Mouse (Mus musculus) cortical plate, adult 2 months (tissue): ENCODE measurements around the gene Krtap5-2.

Source experiments
- CTCF ChIP-seq: fragments of 200-500 bp; IDR thresholded peaks from 2 replicates; pipeline ENCODE4 v1.5.1; 2011; ENCODE audit warnings: mild to moderate bottlenecking, control low read depth, low read length; ENCODE audit not compliant: insufficient read depth; ENCODE audit errors: extremely low read depth
- POLR2A ChIP-seq: fragments of 200-500 bp; IDR thresholded peaks from 2 replicates; pipeline ENCODE4 v1.6.1; 2011; ENCODE audit warnings: mild to moderate bottlenecking, low read length, control low read depth; ENCODE audit not compliant: insufficient read depth; ENCODE audit errors: extremely low read depth

- TF ChIP-seq CTCF (peak; percentile 36; the same call in 1 of the 2 replicates), POLR2A (no peak)
Measured at GRCm38 (mm10) chr7:142146033-142146432, 29.8 kb downstream of the Krtap5-2 start.
